Mouse (Mus musculus) kidney, adult 2 months (tissue): ENCODE data around the gene Fndc8. TPM values are rescaled to one million over a fixed set of nuclear protein-coding genes. Genes with fewer than 3 reads are reported as not detected.

Experiments used
- DNase-seq: peaks from one replicate; pipeline ENCODE4 v3.0.0; 2021
- H3K27ac ChIP-seq: fragments of 200-500 bp; 2 replicates; pipeline ENCODE4 v1.5.1; 2012; ENCODE audit warnings: low read depth, low read length, control low read depth, inconsistent platforms; ENCODE audit not compliant: insufficient read depth
- H3K27me3 ChIP-seq: fragments of 200-500 bp; replicated peaks from 2 replicates; pipeline ENCODE4 v1.6.1; 2012; ENCODE audit warnings: mild to moderate bottlenecking, moderate library complexity, low read length, inconsistent platforms; ENCODE audit not compliant: control insufficient read depth, insufficient read depth
- H3K36me3 ChIP-seq: fragments of 200-500 bp; 2 replicates; pipeline ENCODE4 v1.6.1; 2012; ENCODE audit warnings: mild to moderate bottlenecking, moderate library complexity, low read length, inconsistent platforms; ENCODE audit not compliant: control insufficient read depth, insufficient read depth
- H3K4me1 ChIP-seq: fragments of 200-500 bp; 2 replicates; pipeline ENCODE4 v1.6.1; 2011; ENCODE audit warnings: low read length; ENCODE audit not compliant: control insufficient read depth, insufficient read depth
- H3K4me3 ChIP-seq: fragments of 200-500 bp; 2 replicates; pipeline ENCODE4 v1.5.1; 2011; ENCODE audit warnings: mild to moderate bottlenecking, low read depth, low read length, control low read depth; ENCODE audit not compliant: insufficient read depth
- CTCF ChIP-seq: fragments of 200-500 bp; conservative IDR thresholded peaks from 2 replicates; pipeline ENCODE4 v1.5.1; 2011; ENCODE audit warnings: low read depth, mild to moderate bottlenecking, control low read depth, low read length, moderate library complexity, mixed read lengths; ENCODE audit not compliant: insufficient read depth, insufficient read length
- POLR2A ChIP-seq: fragments of 200-500 bp; IDR thresholded peaks from one replicate; pipeline ENCODE4 v1.6.1; 2011; ENCODE audit warnings: low read depth, low read length, control low read depth
- WGBS: fragments of 180-500 bp; shearing (Covaris S2); methylation state at CpG from one replicate; pipeline ENCODE4 v1.1.7; 2018; 5-methylcytosine and 5-hydroxymethylcytosine counted together
- polyA plus RNA-seq: library from polyadenylated mRNA; depleted of rRNA; stranded (reverse); fragments of >200 nt; gene quantifications from 2 replicates; pipeline ENCODE4 v1.2.3, GENCODE M21; 2012

Gene Fndc8
- polyA plus RNA-seq, 1 experiment, result 0.13 TPM

- WGBS, result 64% methylated on average over 6 of the region's 6 CpGs
- DNase-seq, result no peak
- no peak for TF ChIP-seq CTCF
- H3K4me3 ChIP-seq, result no peak overlapping the region
- H3K27ac ChIP-seq, result no peak overlapping the region
- H3K27me3 ChIP-seq, result no peaks in the 10 kb centered on the region
- no peaks in the 10 kb centered on the region for H3K36me3 ChIP-seq
- peaks cover 37% of the 10 kb centered on the region for H3K4me1 ChIP-seq
These were observed 31.2 kb upstream of the Fndc8 start for GRCm38 (mm10) chr11:82860759-82861158.

DNA sequence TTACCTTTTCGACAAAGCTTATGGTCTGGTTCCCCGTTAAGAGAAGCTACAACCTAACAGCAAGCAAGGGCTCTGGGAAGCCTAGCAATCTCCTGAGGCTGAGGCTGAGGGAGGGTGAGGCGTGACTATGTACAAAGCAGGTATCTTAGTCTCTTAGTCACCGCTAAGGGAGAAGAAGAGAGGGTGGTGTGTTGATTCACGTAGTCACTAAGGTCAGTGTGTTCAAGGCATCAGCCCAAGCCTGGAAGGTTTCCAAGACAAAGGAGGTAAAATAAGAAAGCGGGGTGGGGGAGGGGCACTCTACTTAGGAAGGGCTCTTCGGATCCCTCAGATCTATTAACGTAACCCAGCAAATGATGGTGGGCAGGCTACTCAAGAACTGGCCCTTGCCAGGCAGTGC lies 30.4 kb upstream of the Fndc8 start:
- TF ChIP-seq CTCF (no peak), POLR2A (no peak)
- H3K4me3 ChIP-seq, result no peak overlapping the region
- H3K36me3 ChIP-seq, result no peaks in the 10 kb centered on the region
- no peak overlapping the region for H3K27ac ChIP-seq
- H3K4me1 ChIP-seq, result peaks cover 33% of the 10 kb centered on the region
- no peaks in the 10 kb centered on the region for H3K27me3 ChIP-seq
- WGBS, result 45% methylated on average over 8 of the region's 8 CpGs
- DNase-seq, result peak; percentile 68

DNA sequence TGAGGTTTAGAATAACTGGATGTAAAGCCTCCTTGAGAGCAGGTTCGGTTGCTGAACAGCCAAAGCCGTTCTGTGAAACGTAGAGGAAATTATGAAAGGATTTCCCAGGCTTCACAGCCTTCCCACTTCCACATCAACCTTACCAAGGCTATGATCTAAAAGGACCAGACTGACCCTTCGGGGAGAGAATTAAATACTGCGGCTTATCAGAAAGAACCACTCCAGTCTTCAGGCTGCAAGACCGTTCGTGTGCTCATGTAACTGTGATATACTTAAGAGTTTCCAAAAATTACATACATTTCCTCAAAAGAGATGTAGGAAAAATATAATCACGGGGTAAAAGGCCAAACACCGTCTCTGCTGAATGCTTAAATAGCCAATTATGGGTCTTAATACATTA lies 29.3 kb upstream of the Fndc8 start:
- no peak overlapping the region for H3K4me3 ChIP-seq
- no peak for DNase-seq
- 90% methylated on average over 9 of the region's 9 CpGs for WGBS
- H3K27ac ChIP-seq, result no peak overlapping the region
- no peaks in the 10 kb centered on the region for H3K27me3 ChIP-seq
- H3K4me1 ChIP-seq, result peaks cover 28% of the 10 kb centered on the region; the same call in 1 of the 2 replicates
- no peaks in the 10 kb centered on the region for H3K36me3 ChIP-seq
- TF ChIP-seq POLR2A (no peak), CTCF (no peak)

DNA sequence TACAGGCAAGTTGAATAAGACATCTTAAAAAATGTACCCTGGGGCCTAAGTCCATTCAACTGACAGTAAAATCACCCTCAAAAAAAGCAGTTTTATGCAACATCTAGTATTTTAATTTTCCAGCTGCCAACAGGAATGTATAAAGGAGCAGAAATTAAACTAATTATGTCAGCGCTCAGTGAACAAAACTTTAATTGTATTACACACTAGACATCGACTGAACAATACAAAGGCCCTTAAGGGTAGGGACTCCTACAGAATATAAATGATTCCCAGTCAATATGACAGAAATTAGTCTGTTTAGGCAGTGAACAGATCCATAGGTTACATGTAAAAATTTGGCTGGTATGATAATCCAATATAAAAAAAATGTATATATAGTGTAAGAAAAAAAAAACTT lies 28.9 kb upstream of the Fndc8 start:
- Histone ChIP-seq H3K4me1 (peaks cover 25% of the 10 kb centered on the region; the same call in 1 of the 2 replicates), H3K4me3 (no peak overlapping the region), H3K36me3 (no peaks in the 10 kb centered on the region), H3K27me3 (no peaks in the 10 kb centered on the region), H3K27ac (no peak overlapping the region)
- TF ChIP-seq CTCF (no peak), POLR2A (no peak)
- 83% methylated on average over 2 of the region's 2 CpGs for WGBS
- DNase-seq, result no peak

- Histone ChIP-seq H3K4me3 (no peak overlapping the region), H3K4me1 (peaks cover 23% of the 10 kb centered on the region; the same call in 1 of the 2 replicates), H3K36me3 (no peaks in the 10 kb centered on the region), H3K27me3 (no peaks in the 10 kb centered on the region), H3K27ac (0 out of 2 replicates have a peak overlapping the region, but pooled peaks have one; percentile 48)
- WGBS, result 47% methylated on average over 4 of the region's 4 CpGs
- peak; percentile 66 for DNase-seq
- TF ChIP-seq CTCF (no peak), POLR2A (no peak)
These were observed 28.4 kb upstream of the Fndc8 start for GRCm38 (mm10) chr11:82863488-82863931.

DNA sequence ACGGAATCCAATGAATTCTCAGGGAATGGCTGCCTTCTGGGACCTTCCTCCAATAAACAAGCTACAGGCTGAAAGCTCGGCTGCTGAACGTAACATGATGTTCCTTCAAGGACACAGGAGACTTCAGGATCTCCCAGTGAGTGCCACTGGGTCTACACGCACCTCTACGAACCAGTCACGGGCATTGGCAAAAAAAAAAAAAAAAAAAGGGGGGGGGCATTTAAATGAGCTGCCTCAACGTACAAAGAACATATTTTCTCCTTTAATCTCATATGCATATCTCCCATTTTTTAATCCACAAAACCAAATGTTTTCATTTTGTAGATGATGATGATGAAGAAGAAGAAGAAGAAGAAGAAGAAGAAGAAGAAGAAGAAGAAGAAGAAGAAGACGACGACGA lies 26.0 kb upstream of the Fndc8 start:
- Histone ChIP-seq H3K4me1 (peaks cover 18% of the 10 kb centered on the region; the same call in 1 of the 2 replicates), H3K27me3 (no peaks in the 10 kb centered on the region), H3K36me3 (no peaks in the 10 kb centered on the region), H3K4me3 (no peak overlapping the region), H3K27ac (no peak overlapping the region)
- no peak for TF ChIP-seq CTCF
- WGBS, result 80% methylated on average over 10 of the region's 10 CpGs
- no peak for DNase-seq

DNA sequence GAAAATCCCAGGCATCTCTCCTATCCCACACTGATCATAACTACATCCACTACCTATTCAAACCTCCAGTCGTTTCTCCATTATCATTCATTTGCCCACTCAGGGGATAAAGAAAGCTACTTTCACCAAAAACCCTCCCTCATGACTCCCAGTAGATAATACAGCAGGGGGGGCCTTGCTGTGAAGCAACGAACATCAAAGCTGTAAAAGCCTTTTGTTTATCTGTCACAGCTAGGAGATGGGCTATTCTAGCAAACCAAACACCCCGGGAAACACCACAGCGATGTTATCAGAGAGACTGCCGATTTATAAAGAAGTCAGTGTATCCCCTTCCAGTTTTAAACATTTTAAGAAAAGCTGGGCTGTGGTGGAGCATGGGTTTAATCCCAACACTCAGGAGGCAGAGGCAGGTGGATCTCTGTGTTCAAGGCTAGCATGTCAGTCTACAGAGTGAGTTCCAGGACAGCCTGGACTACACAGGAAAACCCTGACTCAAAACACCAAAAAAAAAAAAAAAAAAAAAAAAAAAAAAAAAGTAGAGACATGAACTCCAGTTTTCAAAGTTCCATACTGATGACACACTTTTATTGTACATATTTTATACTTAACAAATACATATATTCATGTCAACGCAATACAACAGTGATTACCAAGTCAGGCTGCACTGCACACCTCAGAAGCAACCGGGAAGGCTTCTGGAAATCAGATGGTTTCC lies 24.9 kb upstream of the Fndc8 start:
- Histone ChIP-seq H3K4me3 (no peak overlapping the region), H3K36me3 (no peaks in the 10 kb centered on the region), H3K4me1 (peaks cover 9% of the 10 kb centered on the region; the same call in 1 of the 2 replicates), H3K27ac (no peak overlapping the region), H3K27me3 (no peaks in the 10 kb centered on the region)
- 43% methylated on average over 7 of the region's 7 CpGs for WGBS
- DNase-seq, result no peak
- TF ChIP-seq CTCF (no peak), POLR2A (no peak)
